Mouse (Mus musculus): ENCODE data around the gene Gm17124. TPM values are rescaled to one million over a fixed set of nuclear protein-coding genes. Genes with fewer than 3 reads are reported as not detected.
"Not testable (repeated sequence)": the region's sequence is repeated elsewhere in the genome, so short reads cannot be mapped to it uniquely, and the experiment has no call there.

Gm17124 gene
- total RNA-seq (2015; ENCODE audit: low replicate concordance) (not detected in 2 replicates), total RNA-seq (2017; ENCODE audit: low replicate concordance) (not detected in 2 replicates)

- not testable (repeated sequence) for ATAC-seq (replicated peaks; ENCODE audit: low FRiP score, poor library complexity, severe bottlenecking)
Measured at GRCm38 (mm10) chr14:42599782-42600181, at the start of gene Gm17124. Gene Gm17124, minus strand, starts transcription at chr14:42599882.

DNA sequence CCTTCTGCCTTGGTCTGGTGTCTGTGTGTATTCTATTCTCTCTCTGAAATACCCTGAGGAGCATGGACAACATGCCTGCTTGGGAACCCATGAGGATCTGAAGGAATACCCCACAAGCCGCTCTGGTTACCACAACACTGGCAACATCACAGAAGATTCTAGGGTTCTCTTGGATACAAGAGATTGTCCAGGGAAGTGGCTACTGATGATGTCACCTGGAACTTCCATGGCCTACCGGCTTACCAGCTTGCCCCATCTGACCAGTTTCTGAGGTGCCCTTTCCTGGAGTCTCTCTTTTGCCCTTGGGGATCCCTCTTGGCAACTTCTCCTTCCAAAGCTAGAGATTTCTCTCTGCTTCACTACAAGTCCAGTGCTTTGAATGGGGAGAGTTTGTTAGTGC, 42.1 kb upstream of the Gm17124 start, which contains the start of gene Gm3633:
Gene Gm3633 (minus strand): TSS at position 101 of the 400 bp plus-strand sequence.
- ATAC-seq (replicated peaks; ENCODE audit: low FRiP score, poor library complexity, severe bottlenecking) = not testable (repeated sequence)

Other genes starting within 250 kb of the Gm17124 start
- not detected in 2 replicates for gene Gm8005, start 160.2 kb downstream of the Gm17124 start, total RNA-seq (2015; ENCODE audit: low replicate concordance)
- not detected in 2 replicates for gene Gm8005, start 160.2 kb downstream of the Gm17124 start, total RNA-seq (2017; ENCODE audit: low replicate concordance)
- gene Gm8011, start 136.0 kb downstream of the Gm17124 start, total RNA-seq (2015; ENCODE audit: low replicate concordance) = not detected in 2 replicates
- gene Gm8011, start 136.0 kb downstream of the Gm17124 start, total RNA-seq (2017; ENCODE audit: low replicate concordance) = not detected in 2 replicates
- not detected in 2 replicates for gene Gm8020, start 97.5 kb downstream of the Gm17124 start, total RNA-seq (2015; ENCODE audit: low replicate concordance)
- not detected in 2 replicates for gene Gm8020, start 97.5 kb downstream of the Gm17124 start, total RNA-seq (2017; ENCODE audit: low replicate concordance)
- not detected in 2 replicates for gene Gm8024, start 75.6 kb downstream of the Gm17124 start, total RNA-seq (2015; ENCODE audit: low replicate concordance)
- gene Gm8024, start 75.6 kb downstream of the Gm17124 start, total RNA-seq (2017; ENCODE audit: low replicate concordance) = not detected in 2 replicates
- not detected in 2 replicates for gene Gm3633, start 42.0 kb upstream of the Gm17124 start, total RNA-seq (2015; ENCODE audit: low replicate concordance)
- not detected in 2 replicates for gene Gm3633, start 42.0 kb upstream of the Gm17124 start, total RNA-seq (2017; ENCODE audit: low replicate concordance)
- not detected in 2 replicates for gene Gm10378, start 56.1 kb upstream of the Gm17124 start, total RNA-seq (2015; ENCODE audit: low replicate concordance)
- gene Gm10378, start 56.1 kb upstream of the Gm17124 start, total RNA-seq (2017; ENCODE audit: low replicate concordance) = not detected in 2 replicates
- gene Gm3015, start 168.9 kb upstream of the Gm17124 start, total RNA-seq (2015; ENCODE audit: low replicate concordance) = not detected in 2 replicates
- gene Gm3015, start 168.9 kb upstream of the Gm17124 start, total RNA-seq (2017; ENCODE audit: low replicate concordance) = not detected in 2 replicates
- gene Gm10377, start 198.1 kb upstream of the Gm17124 start, total RNA-seq (2015; ENCODE audit: low replicate concordance) = not detected in 2 replicates
- not detected in 2 replicates for gene Gm10377, start 198.1 kb upstream of the Gm17124 start, total RNA-seq (2017; ENCODE audit: low replicate concordance)

Measured in erythroid progenitor cell, adult 5-6 weeks (primary cell).